Mouse (Mus musculus) ES-Bruce4 (cell line): ENCODE measurements around the gene Txnrd3. TPM values are rescaled to one million over a fixed set of nuclear protein-coding genes. Genes with fewer than 3 reads are reported as not detected.
A peak's percentile ranks its signal among the peaks of the same experiment; 100 is the strongest.

Experiments used
- H3K27ac ChIP-seq: 2 replicates; pipeline ENCODE4 v1.5.1; 2012; ENCODE audit warnings: low read length, inconsistent platforms; ENCODE audit not compliant: insufficient read depth
- H3K27me3 ChIP-seq: 2 replicates; pipeline ENCODE4 v1.6.1; 2012; ENCODE audit warnings: mild to moderate bottlenecking, low read length, inconsistent platforms; ENCODE audit not compliant: control insufficient read depth, poor library complexity, insufficient read depth, severe bottlenecking
- H3K36me3 ChIP-seq: 2 replicates; pipeline ENCODE4 v1.6.1; 2012; ENCODE audit warnings: inconsistent platforms, mild to moderate bottlenecking, low read length, moderate library complexity; ENCODE audit not compliant: control insufficient read depth, poor library complexity, insufficient read depth, severe bottlenecking
- H3K4me1 ChIP-seq: one replicate; pipeline ENCODE4 v1.8.1; 2011; ENCODE audit warnings: low read length; ENCODE audit not compliant: control insufficient read depth, insufficient read depth
- H3K4me3 ChIP-seq: 2 replicates; pipeline ENCODE4 v1.5.1; 2011; ENCODE audit warnings: low read depth, mild to moderate bottlenecking, low read length
- H3K9ac ChIP-seq: 2 replicates; pipeline ENCODE4 v1.6.1; 2012; ENCODE audit warnings: low read depth, mild to moderate bottlenecking, inconsistent platforms; ENCODE audit not compliant: poor library complexity, severe bottlenecking
- H3K9me3 ChIP-seq: replicated peaks from 2 replicates; pipeline ENCODE4 v1.6.1; 2012; ENCODE audit warnings: mild to moderate bottlenecking, low read length, inconsistent platforms; ENCODE audit not compliant: control insufficient read depth, poor library complexity, insufficient read depth, severe bottlenecking
- CTCF ChIP-seq: IDR thresholded peaks from one replicate; pipeline ENCODE4 v1.8.1; 2011; ENCODE audit warnings: low read depth, low read length
- EP300 ChIP-seq: IDR thresholded peaks from 2 replicates; pipeline ENCODE4 v1.6.1; 2011; ENCODE audit warnings: low read depth, low read length; ENCODE audit not compliant: insufficient read depth
- POLR2A ChIP-seq: IDR thresholded peaks from one replicate; pipeline ENCODE4 v1.8.1; 2011; ENCODE audit warnings: low read length; ENCODE audit not compliant: insufficient read depth
- polyA plus RNA-seq: library from polyadenylated mRNA; stranded (reverse); fragments of >200 nt; gene quantifications from 2 replicates; pipeline ENCODE4 v1.2.4, GENCODE M21; 2011; ENCODE audit warnings: low read depth; ENCODE audit not compliant: missing spikeins, insufficient read depth, insufficient read length

The Txnrd3 gene
- polyA plus RNA-seq, 1 experiment = 2.4 TPM

DNA sequence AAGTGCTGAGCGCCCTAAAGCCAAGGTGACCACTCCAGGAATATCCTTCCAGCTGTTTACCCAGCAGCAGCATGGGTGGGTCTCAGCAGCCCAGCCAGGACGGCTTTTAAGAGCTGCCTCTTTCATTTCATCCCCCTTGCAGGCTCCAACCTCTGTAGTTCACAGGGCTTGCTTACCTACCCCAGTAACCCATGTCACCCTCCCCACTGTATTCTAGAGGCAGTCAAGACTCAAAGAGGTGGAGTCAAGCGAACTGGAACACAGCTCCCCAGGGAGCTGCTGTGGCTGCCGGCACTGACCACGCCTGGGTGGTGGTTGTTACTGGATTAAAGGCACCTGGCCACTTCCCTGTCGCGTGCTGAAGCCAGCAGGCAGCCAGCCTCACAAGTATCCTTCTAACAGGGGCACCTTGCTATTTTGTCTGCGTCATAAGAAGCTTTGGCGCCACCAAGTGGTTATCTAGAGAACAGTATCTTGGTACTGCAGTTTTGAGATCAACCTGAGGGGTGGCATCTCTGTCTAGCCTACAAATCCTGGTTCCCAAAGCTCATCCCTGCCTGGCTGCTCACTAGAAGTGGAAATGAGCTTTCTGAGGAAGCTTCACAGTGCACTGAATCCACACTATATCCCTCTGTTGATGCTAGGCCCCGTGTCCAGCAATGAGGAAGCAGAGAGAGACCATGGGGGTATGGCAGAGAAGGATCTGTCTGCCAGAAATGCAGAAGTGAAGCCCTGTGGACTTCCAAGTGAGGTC is 11.8 kb upstream of the Txnrd3 start:
- TF ChIP-seq EP300 (no peak), POLR2A (no peak), CTCF (peak; percentile 50)
- Histone ChIP-seq H3K4me1 (no peaks in the 10 kb centered on the region), H3K4me3 (no peak overlapping the region), H3K27me3 (no peaks in the 10 kb centered on the region), H3K9ac (no peak overlapping the region), H3K36me3 (no peaks in the 10 kb centered on the region), H3K9me3 (no peaks in the 10 kb centered on the region), H3K27ac (no peak overlapping the region)

DNA sequence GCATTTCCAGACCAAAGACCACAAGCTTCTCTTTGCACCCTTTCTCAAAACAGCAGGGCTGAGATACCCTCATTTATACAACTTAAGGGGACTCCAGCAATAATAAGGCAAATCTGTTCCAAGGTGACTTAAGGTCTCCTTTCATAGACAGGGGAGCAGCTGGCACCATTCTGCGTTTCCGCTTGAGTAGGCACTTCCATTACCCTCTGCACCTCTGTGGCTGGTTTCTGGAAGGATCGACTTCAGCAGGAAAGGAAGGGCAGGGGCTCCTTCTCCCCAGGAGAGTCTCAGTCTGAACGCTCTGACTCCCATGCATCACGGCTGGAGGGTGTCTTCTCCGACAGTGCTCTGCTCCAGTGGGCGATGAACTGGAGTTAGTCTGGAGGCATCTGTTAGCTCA is 10.7 kb upstream of the Txnrd3 start:
- no peaks in the 10 kb centered on the region for H3K27me3 ChIP-seq
- no peak overlapping the region for H3K4me3 ChIP-seq
- H3K36me3 ChIP-seq = no peaks in the 10 kb centered on the region
- H3K9me3 ChIP-seq = no peaks in the 10 kb centered on the region
- no peak overlapping the region for H3K9ac ChIP-seq
- TF ChIP-seq EP300 (no peak), POLR2A (no peak), CTCF (no peak)
- H3K4me1 ChIP-seq = no peaks in the 10 kb centered on the region
- no peak overlapping the region for H3K27ac ChIP-seq

DNA sequence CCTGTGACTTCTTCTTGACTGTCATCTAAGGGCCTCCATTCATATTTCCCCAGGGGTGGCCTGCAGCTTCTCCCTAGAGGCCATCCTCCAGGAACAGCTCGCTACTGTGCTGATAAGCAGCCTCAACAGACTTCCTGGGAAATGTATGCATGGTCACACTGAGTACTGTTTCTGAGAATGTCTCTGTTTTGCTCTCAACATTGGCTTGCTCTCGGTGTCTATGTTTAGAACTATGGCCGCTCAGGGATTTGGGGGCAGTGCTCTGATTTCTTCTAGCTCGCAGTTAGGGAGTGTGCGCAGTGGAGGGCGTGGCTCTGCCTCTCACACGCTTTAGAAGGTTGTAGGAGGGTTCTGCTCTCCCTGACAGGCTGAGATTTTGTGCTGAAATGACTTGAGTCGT is 9.4 kb upstream of the Txnrd3 start:
- no peaks in the 10 kb centered on the region for H3K4me1 ChIP-seq
- H3K4me3 ChIP-seq = no peak overlapping the region
- no peaks in the 10 kb centered on the region for H3K36me3 ChIP-seq
- no peaks in the 10 kb centered on the region for H3K9me3 ChIP-seq
- H3K27ac ChIP-seq = no peak overlapping the region
- no peak overlapping the region for H3K9ac ChIP-seq
- TF ChIP-seq CTCF (no peak), POLR2A (no peak), EP300 (no peak)
- H3K27me3 ChIP-seq = no peaks in the 10 kb centered on the region

DNA sequence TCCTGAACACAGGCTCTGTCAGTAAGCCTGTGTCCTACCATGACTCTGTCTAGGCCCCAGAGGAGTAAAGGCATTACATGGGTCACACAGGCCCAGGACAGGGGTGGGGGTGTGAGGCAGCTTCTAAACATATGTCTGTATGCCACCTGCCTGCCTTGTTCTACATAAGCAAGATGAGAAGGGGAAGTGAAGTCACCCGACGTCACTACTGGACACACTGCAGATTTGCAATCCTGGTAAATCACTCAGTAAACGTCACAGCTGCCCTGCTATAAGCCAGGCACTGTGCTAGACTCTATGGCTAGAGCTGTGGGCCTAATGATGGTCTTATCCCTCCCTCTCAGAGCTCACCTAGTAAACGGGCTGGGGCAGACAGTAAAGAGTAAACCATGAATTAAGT is 5.8 kb upstream of the Txnrd3 start:
- TF ChIP-seq EP300 = no peak
- no peak for TF ChIP-seq CTCF
- no peak for TF ChIP-seq POLR2A
- no peak overlapping the region for H3K4me3 ChIP-seq
- H3K9me3 ChIP-seq = no peaks in the 10 kb centered on the region
- no peak overlapping the region for H3K27ac ChIP-seq
- no peak overlapping the region for H3K9ac ChIP-seq
- H3K27me3 ChIP-seq = no peaks in the 10 kb centered on the region
- no peaks in the 10 kb centered on the region for H3K4me1 ChIP-seq
- H3K36me3 ChIP-seq = no peaks in the 10 kb centered on the region

DNA sequence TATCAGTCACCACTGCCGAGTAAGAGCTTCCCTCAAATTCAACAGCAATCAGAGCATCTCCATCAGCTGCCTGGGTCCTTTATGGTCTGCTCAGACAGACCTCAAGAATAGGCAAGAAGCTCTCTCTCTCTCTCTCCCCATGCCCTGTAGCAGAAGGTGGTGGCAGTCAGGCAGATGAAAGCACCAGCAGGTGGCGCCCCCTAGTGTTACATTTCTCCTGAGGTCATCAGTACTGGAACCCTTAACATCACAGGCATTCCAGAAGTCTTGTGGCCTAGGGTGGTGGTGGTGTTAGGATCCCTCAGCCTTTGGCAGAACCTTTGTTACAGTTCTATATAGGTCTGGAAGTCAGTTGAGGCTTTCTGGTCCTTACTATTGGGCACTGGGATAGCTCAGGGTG is 4.8 kb upstream of the Txnrd3 start:
- Histone ChIP-seq H3K36me3 (no peaks in the 10 kb centered on the region), H3K4me3 (no peak overlapping the region), H3K9me3 (no peaks in the 10 kb centered on the region), H3K27ac (no peak overlapping the region), H3K9ac (no peak overlapping the region), H3K27me3 (no peaks in the 10 kb centered on the region), H3K4me1 (no peaks in the 10 kb centered on the region)
- peak; percentile 80 for TF ChIP-seq CTCF
- no peak for TF ChIP-seq EP300

DNA sequence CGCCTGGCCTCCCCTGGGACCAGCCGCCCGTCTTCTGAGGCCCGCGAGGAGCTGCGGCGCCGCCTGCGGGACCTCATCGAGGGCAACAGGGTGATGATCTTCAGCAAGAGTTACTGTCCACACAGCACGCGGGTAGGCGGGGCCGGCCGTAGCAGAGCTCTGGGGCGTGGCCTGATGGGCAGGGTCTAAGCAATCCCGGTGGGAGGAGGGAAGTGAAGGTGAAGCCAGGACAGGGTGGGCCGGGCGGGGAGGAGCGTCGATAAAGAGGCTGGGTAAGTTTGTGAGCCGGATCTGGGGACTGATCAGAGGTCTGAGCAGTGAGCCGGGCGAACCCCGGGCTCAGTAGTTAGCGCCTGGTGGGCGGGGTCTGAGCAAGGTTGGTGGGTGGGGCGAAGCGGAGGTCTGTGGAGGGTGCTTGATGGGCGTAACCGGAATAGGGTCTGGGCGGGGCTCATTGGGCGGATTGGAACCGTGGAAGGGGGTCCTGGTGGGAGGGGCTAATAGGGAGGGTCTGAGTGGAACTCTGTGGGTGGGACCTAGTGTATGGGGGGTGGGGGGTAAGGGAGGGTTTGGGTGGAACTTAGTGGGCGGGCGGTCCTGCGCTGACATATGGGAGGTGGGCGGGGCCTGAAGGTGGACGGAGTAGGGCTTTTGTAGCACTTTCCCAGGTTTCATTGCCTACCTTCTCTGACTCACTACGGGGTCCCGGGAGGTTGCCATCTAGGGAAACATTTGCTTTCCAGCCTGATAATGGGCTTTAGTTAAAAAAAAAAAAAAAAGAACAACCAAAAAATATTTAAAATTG is 685 bp downstream of the Txnrd3 start:
- Histone ChIP-seq H3K9ac (peak overlapping the region; percentile 86), H3K27ac (0 out of 2 replicates have a peak overlapping the region, but pooled peaks have one; percentile 6), H3K9me3 (no peaks in the 10 kb centered on the region), H3K36me3 (no peaks in the 10 kb centered on the region), H3K27me3 (no peaks in the 10 kb centered on the region), H3K4me3 (peak overlapping the region; percentile 65), H3K4me1 (no peaks in the 10 kb centered on the region)
- TF ChIP-seq EP300 = no peak
- TF ChIP-seq POLR2A = no peak
- TF ChIP-seq CTCF = no peak
